Mouse (Mus musculus) hindbrain, postnatal 0 days (tissue): ENCODE results near the gene Pjvk. TPM values are rescaled to one million over a fixed set of nuclear protein-coding genes. Genes with fewer than 3 reads are reported as not detected.

Experiments used
- ATAC-seq: fragments of 200-750 bp; cut with Nextera tagmentation; 2 replicates; pipeline ENCODE4 v1.8.0; 2017; ENCODE audit warnings: mild to moderate bottlenecking, moderate TSS enrichment, moderate library complexity
- DNase-seq: peaks from one replicate; pipeline ENCODE4 v3.0.0-alpha.2; 2015; ENCODE audit warnings: low spot score
- H3K27ac ChIP-seq: fragments of 300-500 bp; sonication (generic); 2 replicates; pipeline ENCODE4 v1.5.1; 2014; ENCODE audit warnings: mild to moderate bottlenecking
- H3K27me3 ChIP-seq: fragments of 300-500 bp; sonication (generic); 2 replicates; pipeline ENCODE4 v1.6.1; 2014; ENCODE audit warnings: low read length, mixed read lengths; ENCODE audit not compliant: insufficient read depth
- H3K36me3 ChIP-seq: fragments of 300-500 bp; sonication (generic); 2 replicates; pipeline ENCODE4 v1.6.1; 2014; ENCODE audit warnings: low read length, mixed read lengths; ENCODE audit not compliant: insufficient read depth
- H3K4me1 ChIP-seq: fragments of 300-500 bp; sonication (generic); 2 replicates; pipeline ENCODE4 v1.6.1; 2014; ENCODE audit warnings: antibody characterized with exemption, low read length, mixed read lengths; ENCODE audit not compliant: insufficient read depth
- H3K4me2 ChIP-seq: fragments of 300-500 bp; sonication (generic); 2 replicates; pipeline ENCODE4 v1.6.1; 2014; ENCODE audit warnings: low read depth, mild to moderate bottlenecking, low read length, moderate library complexity, mixed read lengths
- H3K4me3 ChIP-seq: fragments of 300-500 bp; sonication (generic); 2 replicates; pipeline ENCODE4 v1.5.1; 2014; ENCODE audit warnings: low read length
- H3K9ac ChIP-seq: fragments of 300-500 bp; sonication (generic); replicated peaks from 2 replicates; pipeline ENCODE4 v1.6.1; 2014; ENCODE audit warnings: mild to moderate bottlenecking, low read length, moderate library complexity, mixed read lengths
- H3K9me3 ChIP-seq: fragments of 300-500 bp; sonication (generic); 2 replicates; pipeline ENCODE4 v1.6.1; 2016; ENCODE audit warnings: low read length, mixed read lengths
- CTCF ChIP-seq: IDR thresholded peaks from 2 replicates; pipeline ENCODE4 v1.5.1; 2016; ENCODE audit warnings: antibody characterized with exemption, control low read depth, low read depth
- WGBS: fragments of 180-500 bp; shearing (Covaris S2); extraction: QIAGEN DNeasy Blood & Tissue Kit; methylation state at CpG from one replicate; pipeline ENCODE4 v1.1.7; 2014; 5-methylcytosine and 5-hydroxymethylcytosine counted together
- polyA plus RNA-seq: library from polyadenylated mRNA; unstranded; fragments of >200 nt; fragmentation: Nextera tagmentation; extraction: Ambion mirVana; gene quantifications from 2 replicates; pipeline ENCODE4 v1.2.1, GENCODE M21; 2015
- total RNA-seq: library from RNA; depleted of rRNA; stranded (reverse); fragments of >200 nt; gene quantifications from 2 replicates; pipeline ENCODE4 v1.2.3, GENCODE M21; 2014

Gene Pjvk
- total and polyA plus RNA-seq, 2 experiments from 2014 or later = 0.37 to 0.63 TPM

DNA sequence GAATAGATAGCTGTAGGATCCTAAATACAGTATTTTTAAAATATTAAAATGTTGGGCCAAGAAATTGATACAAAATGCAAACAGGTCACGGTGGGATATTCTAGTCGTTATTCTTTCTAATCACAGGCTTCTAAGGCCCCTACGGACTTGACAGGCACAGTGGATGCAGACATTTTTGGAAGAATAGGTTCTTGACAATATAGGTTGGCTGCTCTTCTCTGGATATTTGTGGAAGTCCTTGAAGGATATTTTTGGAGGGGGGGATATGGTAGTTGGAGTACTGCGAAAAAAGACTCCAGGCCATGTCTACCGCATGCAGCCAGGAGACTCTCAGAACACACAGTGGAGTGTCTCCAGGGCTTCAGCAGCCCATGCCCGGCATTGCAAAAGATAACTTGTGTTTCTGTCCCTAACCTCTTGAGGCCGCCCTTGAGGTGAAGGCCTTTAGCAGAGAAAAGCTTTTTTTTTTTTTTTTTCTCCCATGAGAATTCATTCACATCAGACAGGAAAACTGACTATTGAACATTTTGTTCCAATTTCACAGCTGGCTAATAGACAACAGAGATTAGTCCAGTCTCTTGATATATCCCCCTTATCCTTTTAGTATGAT, 25.3 kb downstream of the Pjvk start:
- no peaks in the 10 kb centered on the region for H3K9me3 ChIP-seq
- 0 out of 2 replicates have a peak overlapping the region, but pooled peaks have one; percentile 60 for H3K9ac ChIP-seq
- ATAC-seq (no peak), DNase-seq (peak; percentile 57)
- peak overlapping the region; percentile 43 for H3K4me3 ChIP-seq
- H3K27ac ChIP-seq = peak overlapping the region; percentile 79
- no peaks in the 10 kb centered on the region for H3K36me3 ChIP-seq
- H3K27me3 ChIP-seq = no peaks in the 10 kb centered on the region
- 30% methylated on average over 7 of the region's 7 CpGs for WGBS
- H3K4me2 ChIP-seq = peak overlapping the region; percentile 74
- peak; percentile 43 for TF ChIP-seq CTCF
- H3K4me1 ChIP-seq = peaks cover 11% of the 10 kb centered on the region

DNA sequence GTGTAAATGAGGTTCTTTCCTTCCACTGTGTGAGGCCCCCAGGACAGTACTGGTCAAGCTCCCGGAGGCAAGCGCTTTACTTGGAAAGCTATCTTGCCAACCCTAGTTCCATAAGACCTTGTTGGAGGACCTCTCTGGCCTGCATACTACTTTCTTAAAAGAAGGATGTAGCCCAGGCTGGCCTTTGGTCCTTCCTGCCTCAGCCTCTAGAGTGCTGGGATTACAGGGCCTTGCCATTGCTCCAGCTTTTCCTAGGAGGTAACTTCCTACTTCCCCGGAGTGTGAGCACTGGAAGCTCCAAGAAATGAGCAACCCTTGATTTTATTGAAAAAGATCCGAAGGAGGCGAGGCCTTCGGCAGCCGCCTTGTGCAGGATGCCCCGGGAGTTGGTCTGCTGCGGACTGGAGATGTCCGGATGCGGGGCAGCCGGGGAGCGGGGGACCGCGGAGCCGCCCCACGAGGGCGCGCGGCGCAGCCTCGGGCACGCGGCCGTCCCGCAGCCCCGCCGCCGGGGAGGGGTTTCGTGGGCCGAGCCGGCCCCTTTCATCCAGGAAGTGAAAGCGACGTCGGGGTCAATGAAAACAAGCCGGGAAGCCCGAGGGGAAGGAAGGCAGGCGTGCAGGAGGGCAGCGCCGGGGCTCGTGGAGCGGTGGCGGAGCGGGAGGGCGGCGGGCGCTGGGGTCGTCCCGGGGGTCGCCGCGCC, 26.6 kb downstream of the Pjvk start, which contains the start of gene Plekha3:
Gene Plekha3 (plus strand): TSS at position 557 of the 703 bp plus-strand sequence.
- Histone ChIP-seq H3K9ac (peak within 1 kb of the TSS; percentile 87), H3K27ac (peak within 1 kb of the TSS; percentile 84), H3K36me3 (no peaks in the 10 kb centered on the region), H3K27me3 (no peaks in the 10 kb centered on the region), H3K9me3 (no peaks in the 10 kb centered on the region), H3K4me2 (peak within 1 kb of the TSS; percentile 68), H3K4me1 (peaks cover 11% of the 10 kb centered on the region), H3K4me3 (peak within 1 kb of the TSS; percentile 90)
- peak; percentile 93 for DNase-seq
- 6% methylated on average over 36 of the region's 52 CpGs for WGBS
- ATAC-seq = peak; percentile 78
- no peak for TF ChIP-seq CTCF

- Histone ChIP-seq H3K4me2 (peak overlapping the region; percentile 68), H3K36me3 (no peaks in the 10 kb centered on the region), H3K27ac (peak overlapping the region; percentile 84), H3K4me1 (peaks cover 11% of the 10 kb centered on the region), H3K9ac (peak overlapping the region; percentile 87), H3K27me3 (no peaks in the 10 kb centered on the region), H3K4me3 (peak overlapping the region; percentile 90), H3K9me3 (no peaks in the 10 kb centered on the region)
- ATAC-seq (peak; percentile 74), DNase-seq (no peak)
- WGBS = 3% methylated on average over 30 of the region's 44 CpGs
- no peak for TF ChIP-seq CTCF
Measured at GRCm38 (mm10) chr2:76675451-76675850, 27.2 kb downstream of the Pjvk start.

- WGBS = 7% methylated on average over 4 of the region's 4 CpGs
- Histone ChIP-seq H3K9ac (peak overlapping the region; percentile 87), H3K4me1 (peaks cover 11% of the 10 kb centered on the region), H3K36me3 (no peaks in the 10 kb centered on the region), H3K9me3 (no peaks in the 10 kb centered on the region), H3K4me2 (peak overlapping the region; percentile 68), H3K27me3 (no peaks in the 10 kb centered on the region), H3K4me3 (peak overlapping the region; percentile 90), H3K27ac (no peak overlapping the region)
- ATAC-seq = no peak
- DNase-seq = no peak
- no peak for TF ChIP-seq CTCF
Measured at GRCm38 (mm10) chr2:76675949-76676348, 27.7 kb downstream of the Pjvk start.

- peaks cover 11% of the 10 kb centered on the region for H3K4me1 ChIP-seq
- H3K27me3 ChIP-seq = no peaks in the 10 kb centered on the region
- H3K4me2 ChIP-seq = peak overlapping the region; percentile 68
- no peak for ATAC-seq
- peak overlapping the region; percentile 87 for H3K9ac ChIP-seq
- no peaks in the 10 kb centered on the region for H3K9me3 ChIP-seq
- TF ChIP-seq CTCF = no peak
- H3K27ac ChIP-seq = no peak overlapping the region
- 44% methylated on average over 13 of the region's 13 CpGs for WGBS
- no peak for DNase-seq
- peak overlapping the region; percentile 90 for H3K4me3 ChIP-seq
- H3K36me3 ChIP-seq = no peaks in the 10 kb centered on the region
Measured at GRCm38 (mm10) chr2:76676401-76677226, 28.3 kb downstream of the Pjvk start.

GRCm38 (mm10) chr2:76682301-76682700, 34.0 kb downstream of the Pjvk start:
- Histone ChIP-seq H3K9me3 (no peaks in the 10 kb centered on the region), H3K27me3 (no peaks in the 10 kb centered on the region), H3K36me3 (peaks cover 28% of the 10 kb centered on the region), H3K4me1 (no peaks in the 10 kb centered on the region), H3K27ac (no peak overlapping the region), H3K4me2 (no peak overlapping the region), H3K9ac (no peak overlapping the region), H3K4me3 (no peak overlapping the region)
- ATAC-seq (no peak), DNase-seq (no peak)
- 86% methylated on average over 8 of the region's 8 CpGs for WGBS
- TF ChIP-seq CTCF = no peak
